Mouse (Mus musculus) brain, embryonic 14.5 days (tissue): Measurements from ENCODE around the gene Aqp11. TPM values are rescaled to one million over a fixed set of nuclear protein-coding genes. Genes with fewer than 3 reads are reported as not detected.

Experiments
- DNase-seq: peaks from one replicate; pipeline ENCODE4 v3.0.0-alpha.2; 2011; ENCODE audit warnings: low read depth
- CTCF ChIP-seq: fragments of 200-500 bp; IDR thresholded peaks from 2 replicates; pipeline ENCODE4 v1.5.1; 2012; ENCODE audit warnings: inconsistent platforms, mild to moderate bottlenecking, moderate library complexity, borderline replicate concordance; ENCODE audit not compliant: insufficient read depth, insufficient read length; ENCODE audit errors: extremely low read depth
- POLR2A ChIP-seq: fragments of 200-500 bp; IDR thresholded peaks from 2 replicates; pipeline ENCODE4 v1.6.1; 2012; ENCODE audit warnings: mild to moderate bottlenecking, inconsistent platforms, borderline replicate concordance; ENCODE audit not compliant: poor library complexity, insufficient read depth, insufficient read length, severe bottlenecking; ENCODE audit errors: extremely low read depth
- polyA plus RNA-seq: library from polyadenylated mRNA; depleted of rRNA; stranded (reverse); fragments of >200 nt; gene quantifications from 2 replicates; pipeline ENCODE4 v1.2.3, GENCODE M21; 2012

Gene Aqp11
- polyA plus RNA-seq, 1 experiment: 10.2 TPM

GRCm38 (mm10) chr7:97722278-97722918 lies 15.7 kb downstream of the Aqp11 start:
- no peak for TF ChIP-seq CTCF
- no peak for TF ChIP-seq POLR2A
- DNase-seq: peak; percentile 68

DNA sequence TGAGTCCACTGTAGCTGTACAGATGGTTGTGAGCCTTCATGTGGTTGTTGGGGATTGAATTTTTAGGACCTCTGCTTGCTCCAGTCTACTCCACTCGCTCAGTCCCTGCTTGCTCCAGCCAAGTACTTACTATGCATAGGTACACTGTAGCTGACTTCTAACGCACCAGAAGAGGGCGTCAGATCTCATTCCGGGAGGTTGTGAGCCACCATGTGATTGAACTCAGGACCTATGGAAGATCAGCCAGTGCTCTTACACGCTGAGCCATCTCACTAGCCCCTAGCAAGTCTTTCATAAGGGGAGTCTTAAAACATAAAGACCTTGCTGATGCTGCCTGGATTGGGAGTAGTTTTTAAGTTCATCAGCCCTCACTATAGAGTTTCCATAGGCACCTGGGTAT lies 18.0 kb downstream of the Aqp11 start:
- no peak for DNase-seq
- TF ChIP-seq POLR2A (no peak), CTCF (no peak)

GRCm38 (mm10) chr7:97719078-97719477 lies 19.0 kb downstream of the Aqp11 start:
- TF ChIP-seq CTCF (no peak), POLR2A (no peak)
- no peak for DNase-seq

DNA sequence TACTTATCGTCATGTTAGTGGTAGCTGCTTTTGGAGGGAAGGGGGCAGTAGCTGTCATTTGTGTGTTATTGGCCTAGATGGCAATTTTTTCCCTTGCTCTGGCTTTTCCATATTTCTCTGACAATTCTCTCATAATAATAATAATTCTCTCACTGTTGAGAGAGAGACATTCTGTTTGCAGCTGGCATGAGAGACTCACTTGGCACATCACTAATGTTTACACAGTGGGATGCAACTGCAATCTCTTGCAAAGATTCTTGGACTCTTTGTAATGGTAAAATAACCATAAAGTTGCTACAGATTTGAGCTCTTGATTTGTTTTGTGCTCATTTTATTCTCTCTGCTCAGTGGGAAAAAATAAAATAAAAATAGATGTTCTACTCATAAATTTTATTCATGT lies 20.8 kb downstream of the Aqp11 start:
- DNase-seq: no peak
- TF ChIP-seq CTCF (no peak), POLR2A (no peak)

- TF ChIP-seq POLR2A: no peak
- no peak for TF ChIP-seq CTCF
- DNase-seq: no peak
Measured at GRCm38 (mm10) chr7:97714651-97715050, 23.4 kb downstream of the Aqp11 start.

- DNase-seq: no peak
- TF ChIP-seq POLR2A (no peak), CTCF (no peak)
Measured at GRCm38 (mm10) chr7:97709204-97709603, 28.9 kb downstream of the Aqp11 start.

GRCm38 (mm10) chr7:97707809-97708208 lies 30.3 kb downstream of the Aqp11 start:
- TF ChIP-seq POLR2A (no peak), CTCF (no peak)
- no peak for DNase-seq

- DNase-seq: no peak
- no peak for TF ChIP-seq CTCF
- no peak for TF ChIP-seq POLR2A
Measured at GRCm38 (mm10) chr7:97707123-97707522, 31.0 kb downstream of the Aqp11 start.

DNA sequence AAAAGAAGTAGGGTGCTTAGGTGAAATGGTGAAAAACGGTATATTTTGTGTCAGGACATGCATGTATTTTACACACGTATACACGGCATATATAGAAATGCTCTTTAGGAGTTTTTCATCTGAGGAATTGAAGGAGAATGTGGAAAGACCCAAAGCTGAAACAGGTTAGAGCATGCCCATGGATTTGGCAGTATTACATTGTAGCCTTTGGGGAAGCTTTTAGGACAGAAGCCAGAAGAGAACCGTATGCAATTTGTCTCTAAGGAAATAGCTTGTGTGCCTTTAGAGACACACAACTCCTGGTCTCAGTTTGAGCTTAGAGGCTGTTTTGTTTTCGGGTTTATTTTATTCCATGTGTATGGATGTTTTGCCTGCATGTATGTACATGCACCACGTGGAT lies 37.0 kb downstream of the Aqp11 start:
- DNase-seq: no peak
- TF ChIP-seq CTCF: no peak
- no peak for TF ChIP-seq POLR2A

GRCm38 (mm10) chr7:97700173-97700572 lies 37.9 kb downstream of the Aqp11 start:
- TF ChIP-seq CTCF (no peak), POLR2A (no peak)
- DNase-seq: no peak

DNA sequence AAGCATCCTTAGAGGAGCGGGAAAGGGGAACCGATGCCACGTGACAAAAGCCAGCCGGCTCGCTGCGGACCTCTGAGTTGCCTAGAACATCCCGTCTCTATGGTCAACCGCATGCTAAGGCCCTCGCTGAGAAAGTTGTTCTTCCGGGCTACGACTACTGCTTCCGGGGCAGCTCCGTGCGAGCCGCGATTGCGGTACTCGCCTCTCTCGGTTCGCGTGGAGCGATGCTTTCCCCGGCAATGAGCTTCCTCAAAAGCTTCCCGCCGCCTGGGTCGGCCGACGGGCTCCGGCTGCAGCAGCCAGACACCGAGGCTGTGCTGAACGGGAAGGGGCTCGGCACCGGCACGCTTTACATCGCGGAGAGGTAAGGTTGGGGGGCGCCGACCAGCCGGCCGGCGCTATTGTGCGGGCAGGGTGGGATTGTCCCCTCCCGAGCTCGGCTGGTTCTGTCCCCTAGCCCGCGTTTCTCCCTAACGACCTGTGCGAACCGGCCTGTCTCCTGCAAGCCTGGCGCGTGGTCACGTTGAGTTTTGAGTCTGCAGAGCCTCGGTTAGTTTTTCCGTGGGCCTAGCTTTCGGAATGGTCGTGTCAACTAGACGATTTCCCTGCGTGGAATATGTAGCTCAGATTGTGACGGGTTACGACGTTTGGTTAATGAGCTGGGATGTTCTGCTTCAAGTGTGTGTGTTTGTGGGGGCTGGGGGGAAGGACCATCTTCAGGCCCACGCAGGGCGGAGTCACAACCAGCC lies 41.4 kb downstream of the Aqp11 start, which contains the start of gene Clns1a:
Clns1a (plus strand) TSS at position 129 of the 749 bp plus-strand sequence.
- DNase-seq: peak; percentile 98
- TF ChIP-seq POLR2A (peak; percentile 53; the same call in 1 of the 2 replicates), CTCF (no peak)

- no peak for DNase-seq
- no peak for TF ChIP-seq CTCF
- TF ChIP-seq POLR2A: no peak
Measured at GRCm38 (mm10) chr7:97696133-97696505, 42.0 kb downstream of the Aqp11 start.
